Mouse (Mus musculus) brain, embryonic 14.5 days (tissue): ENCODE results near the gene Dennd1b.

Experiments used
- CTCF ChIP-seq: fragments of 200-500 bp; IDR thresholded peaks from 2 replicates; pipeline ENCODE4 v1.5.1; 2012; ENCODE audit warnings: inconsistent platforms, mild to moderate bottlenecking, moderate library complexity, borderline replicate concordance; ENCODE audit not compliant: insufficient read depth, insufficient read length; ENCODE audit errors: extremely low read depth
- POLR2A ChIP-seq: fragments of 200-500 bp; IDR thresholded peaks from 2 replicates; pipeline ENCODE4 v1.6.1; 2012; ENCODE audit warnings: mild to moderate bottlenecking, inconsistent platforms, borderline replicate concordance; ENCODE audit not compliant: poor library complexity, insufficient read depth, insufficient read length, severe bottlenecking; ENCODE audit errors: extremely low read depth

DNA sequence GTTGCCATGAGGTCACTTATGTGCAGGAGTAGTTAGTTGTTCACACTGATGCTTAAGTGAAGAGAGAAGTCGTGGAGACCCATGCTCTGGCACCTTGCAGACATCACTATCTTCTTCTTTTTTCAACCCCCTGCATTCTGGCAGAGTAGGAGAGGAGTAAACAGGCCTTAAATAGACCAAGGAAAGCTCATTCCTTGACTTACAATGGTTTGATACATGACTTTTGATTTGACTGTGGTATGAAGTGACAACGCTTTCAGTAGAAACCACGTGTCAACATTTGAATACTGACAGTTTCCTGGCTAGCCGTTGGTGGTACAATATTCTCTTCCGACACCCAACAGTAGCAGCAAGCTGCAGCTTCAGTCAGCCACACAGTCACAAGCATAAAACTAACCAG, 8.3 kb upstream of the Dennd1b start:
- no peak for TF ChIP-seq POLR2A
- TF ChIP-seq CTCF = no peak
